Mouse (Mus musculus): ENCODE data around the gene Arhgap25.

DNA sequence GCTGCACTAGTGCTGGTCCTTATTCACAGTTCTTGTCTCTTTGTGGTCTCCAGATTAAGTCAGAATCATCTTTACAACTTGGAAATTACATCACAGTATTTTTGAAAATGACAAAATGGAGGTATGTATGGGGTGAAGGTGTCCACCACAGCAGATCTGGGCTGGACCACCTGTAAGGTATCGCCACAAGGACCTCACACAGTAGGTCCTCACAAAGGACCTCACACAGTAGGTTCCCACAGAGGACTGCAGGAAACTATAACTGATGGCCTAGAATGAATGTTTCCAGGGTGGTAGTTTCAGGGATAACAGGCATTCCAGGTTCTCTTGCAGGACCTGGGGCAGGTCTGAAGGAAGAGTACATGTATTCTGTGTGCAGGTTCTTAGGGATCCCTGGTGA lies 65.7 kb downstream of the Arhgap25 start:
- TF ChIP-seq CTCF (IDR thresholded peaks at IDR 0.05; ENCODE audit: control insufficient read depth, insufficient read depth, insufficient read length) (no peak), USF1 (IDR thresholded peaks at IDR 0.05; ENCODE audit: low read depth) (no peak)

Data from C2C12 (cell line).